Mouse (Mus musculus): ENCODE results near the gene Dhrs11. TPM values are rescaled to one million over a fixed set of nuclear protein-coding genes. Genes with fewer than 3 reads are reported as not detected.
"Not testable (repeated sequence)": the region's sequence is repeated elsewhere in the genome, so short reads cannot be mapped to it uniquely, and the experiment has no call there.

The Dhrs11 gene
- 10 to 100 TPM; 36.4 to 45.0 TPM for total RNA-seq (2021)
- long read RNA-seq, experiment 1, transcript Dhrs11-201 (7 exons, 1,254 nt) = major isoform, 37 of 46 reads
- long read RNA-seq, experiment 1, partial matches to known transcripts = 4 of 46 reads
- long read RNA-seq, experiment 1, other reads (novel, unspliced or antisense) = 5 of 46 reads
- long read RNA-seq, experiment 2, transcript Dhrs11-201 (7 exons, 1,254 nt) = major isoform, 7 of 13 reads
- long read RNA-seq, experiment 2, partial matches to known transcripts = 1 of 13 reads
- long read RNA-seq, experiment 2, other reads (novel, unspliced or antisense) = 5 of 13 reads

GRCm38 (mm10) chr11:84828516-84829399, at the start of gene Dhrs11:
Dhrs11 (minus strand) TSS chr11:84828994.
- peak; percentile 98 for DNase-seq

GRCm38 (mm10) chr11:84876020-84876419, 47.2 kb upstream of the Dhrs11 start:
- not testable (repeated sequence) for DNase-seq

GRCm38 (mm10) chr11:84873042-84873833, 44.4 kb upstream of the Dhrs11 start:
- DNase-seq = no peak

- DNase-seq = no peak
These were observed 42.8 kb upstream of the Dhrs11 start for GRCm38 (mm10) chr11:84871548-84872069.

GRCm38 (mm10) chr11:84871046-84871445, 42.3 kb upstream of the Dhrs11 start:
- DNase-seq = peak in 1 of 2 experiments; percentile 64

GRCm38 (mm10) chr11:84870337-84871043, 41.7 kb upstream of the Dhrs11 start, which contains the start of gene Ggnbp2:
Ggnbp2 (minus strand) TSS chr11:84870817.
- peak; percentile 96 for DNase-seq

GRCm38 (mm10) chr11:84869537-84870232, 40.9 kb upstream of the Dhrs11 start:
- peak; percentile 94 to 96 for DNase-seq

GRCm38 (mm10) chr11:84868786-84869259, 40.0 kb upstream of the Dhrs11 start:
- DNase-seq = no peak

- no peak for DNase-seq
These were observed 38.8 kb upstream of the Dhrs11 start for GRCm38 (mm10) chr11:84867586-84867985.

GRCm38 (mm10) chr11:84865268-84865667, 36.5 kb upstream of the Dhrs11 start:
- no peak for DNase-seq

- no peak for DNase-seq
These were observed 26.5 kb upstream of the Dhrs11 start for GRCm38 (mm10) chr11:84855285-84855684.

GRCm38 (mm10) chr11:84847475-84848090, 18.8 kb upstream of the Dhrs11 start:
- peak; percentile 74 to 78 for DNase-seq

GRCm38 (mm10) chr11:84846741-84847474, 18.1 kb upstream of the Dhrs11 start:
- no peak for DNase-seq

GRCm38 (mm10) chr11:84839330-84839729, 10.5 kb upstream of the Dhrs11 start:
- DNase-seq = no peak

GRCm38 (mm10) chr11:84829495-84829894, 701 bp upstream of the Dhrs11 start:
- not testable (repeated sequence) for DNase-seq

GRCm38 (mm10) chr11:84827901-84828503, 792 bp downstream of the Dhrs11 start:
- no peak for DNase-seq

- no peak for DNase-seq
These were observed 1.3 kb downstream of the Dhrs11 start for GRCm38 (mm10) chr11:84827492-84827891.

- peak; percentile 90 to 93 for DNase-seq
These were observed 2.6 kb downstream of the Dhrs11 start for GRCm38 (mm10) chr11:84826185-84826584.
